Mouse (Mus musculus) adrenal gland, postnatal 4 days (tissue): Measurements from ENCODE around the gene Gm10638. TPM values are rescaled to one million over a fixed set of nuclear protein-coding genes. Genes with fewer than 3 reads are reported as not detected.

Experiments used
- DNase-seq, 2 experiments: peaks; one replicate each; pipeline ENCODE4 v3.0.0; 2021 to 2022; ENCODE audit warnings: low spot score in 2 of 2, mixed read lengths in 2 of 2
- total RNA-seq, 2 experiments: library from RNA; stranded (reverse); gene quantifications; 2 replicates each; pipeline ENCODE4 v1.2.3; 2021

The Gm10638 gene
- total RNA-seq, 2 experiments from 2014 or later: 4.2 to 5.2 TPM

GRCm38 (mm10) chr8:86786498-86786897 lies 41.0 kb downstream of the Gm10638 start:
- DNase-seq: no peak

GRCm38 (mm10) chr8:86787891-86788420 lies 42.5 kb downstream of the Gm10638 start:
- DNase-seq: no peak

DNA sequence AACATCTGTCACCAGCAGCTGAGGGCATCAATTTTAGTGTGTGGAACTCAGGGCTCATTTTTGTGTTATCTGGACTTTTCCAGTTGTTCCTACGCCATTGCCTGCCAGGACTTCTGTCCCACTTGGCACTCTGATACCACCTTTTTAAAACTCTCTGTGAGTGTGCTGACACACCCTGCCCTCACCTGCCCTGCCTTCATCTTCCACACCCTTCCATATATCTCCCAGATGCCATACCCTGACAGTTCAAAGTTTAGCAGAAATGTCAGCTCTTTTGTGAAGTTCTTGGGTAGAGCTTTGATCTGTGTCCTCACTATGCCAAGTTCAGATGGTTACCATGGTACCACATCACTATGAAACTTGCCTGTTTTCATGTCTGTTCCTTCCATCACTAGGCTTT lies 44.1 kb downstream of the Gm10638 start:
- DNase-seq: no peak

DNA sequence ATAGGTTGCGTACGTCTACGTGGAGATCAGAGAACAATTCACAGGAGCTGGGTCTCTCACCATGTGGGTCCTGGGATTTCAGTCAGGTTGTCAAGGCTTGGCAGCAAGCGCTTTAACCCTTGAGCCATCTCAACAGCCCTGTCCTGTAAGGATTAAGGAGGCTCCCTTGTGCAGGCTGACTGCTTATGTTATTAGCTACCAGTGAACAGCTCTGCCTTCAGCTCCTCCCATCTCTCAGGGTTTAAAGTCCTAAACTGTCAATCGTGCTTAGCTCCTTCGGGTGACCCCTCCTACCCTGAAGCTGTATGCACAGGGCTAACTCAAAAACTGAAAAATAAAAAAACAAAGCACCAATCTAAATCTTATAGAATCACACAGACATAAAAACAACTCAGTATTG lies 46.0 kb downstream of the Gm10638 start:
- no peak for DNase-seq

GRCm38 (mm10) chr8:86794716-86795115 lies 49.2 kb downstream of the Gm10638 start:
- no peak for DNase-seq

Other genes starting within 250 kb of the Gm10638 start
- gene Abcc12, start 165.0 kb upstream of the Gm10638 start, total RNA-seq: under 1 TPM; 0.17 to 0.23 TPM
- 10 to 100 TPM; 82.2 to 82.3 TPM for gene Lonp2, start 121.7 kb upstream of the Gm10638 start, total RNA-seq
- gene Siah1a, start 235 bp downstream of the Gm10638 start, total RNA-seq: 10 to 100 TPM; 32.0 to 35.5 TPM
- gene N4bp1, start 139.6 kb downstream of the Gm10638 start, total RNA-seq: 10 to 100 TPM; 37.1 to 37.4 TPM